Comparison of ENCODE assay signal across 8 mouse cellular contexts in the genomic region with DNA sequence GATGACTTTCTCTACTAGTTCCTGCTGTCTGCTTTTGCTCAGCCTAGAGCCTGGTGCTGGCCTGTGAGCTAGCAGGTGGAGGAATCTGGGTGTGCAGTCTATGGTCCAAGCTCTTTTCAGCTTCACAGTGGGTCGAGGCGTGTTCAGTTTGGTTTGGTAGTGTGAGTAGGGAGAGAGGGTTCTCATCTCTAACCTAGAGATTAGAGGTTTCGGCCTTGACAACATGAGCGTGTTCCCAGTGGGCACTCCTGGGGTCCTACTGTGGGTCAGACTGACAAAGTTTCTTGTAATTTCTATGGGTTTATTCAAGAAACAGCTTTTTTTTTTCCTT. TPM values are rescaled to one million over a fixed set of nuclear protein-coding genes. Genes with fewer than 3 reads are reported as not detected.
DNase-seq lines count a peak whose midpoint lies in the region; ATAC-seq and TF ChIP-seq lines count a peak whose summit lies in the region.

No protein-coding gene starts in this region.

- TF ChIP-seq CTCF in intestine, postnatal 0 days (IDR thresholded peaks at IDR 0.05; ENCODE audit: low read depth), result no peak

- no peaks in the 10 kb centered on the region for H3K36me3 ChIP-seq in forebrain, embryonic 11.5 days (ENCODE audit: control insufficient read depth, insufficient read depth, low read length)
- H3K36me3 ChIP-seq in intestine, postnatal 0 days (ENCODE audit: control insufficient read depth, insufficient read depth), result 0 out of 2 replicates have a peak, but pooled peaks cover 3% of the 10 kb centered on the region
- no peaks in the 10 kb centered on the region for H3K36me3 ChIP-seq in neural tube, embryonic 13.5 days

- no peaks in the 10 kb centered on the region for H3K9me3 ChIP-seq in forebrain, embryonic 11.5 days (ENCODE audit: control insufficient read depth, low read length)
- no peaks in the 10 kb centered on the region for H3K9me3 ChIP-seq in intestine, postnatal 0 days (ENCODE audit: control insufficient read depth)
- H3K9me3 ChIP-seq in neural tube, embryonic 13.5 days, result no peaks in the 10 kb centered on the region

- no peak overlapping the region for H3K27ac ChIP-seq in forebrain, embryonic 11.5 days (ENCODE audit: low read depth, low read length)
- H3K27ac ChIP-seq in intestine, postnatal 0 days (ENCODE audit: low read depth, low read length), result no peak overlapping the region
- H3K27ac ChIP-seq in neural tube, embryonic 13.5 days (replicated peaks), result peak overlapping the region; percentile 54

- intact Hi-C loops in left cerebral cortex, postnatal 25 days (cut with DNase I), result loop anchor here (1.0 kb wide), 1 partner anchor 150 kb away; no protein-coding TSS in a partner anchor

- peak; percentile 43 for DNase-seq in kidney, postnatal 14 days
- DNase-seq in kidney, postnatal 25 days, result no peak
- DNase-seq in forebrain, embryonic 11.5 days (ENCODE audit: low spot score), result no peak
- DNase-seq in layer of hippocampus, adult 8-10 months (ENCODE audit: low spot score in 2 of 2), result no peak
- DNase-seq in natural killer cell, adult 2 months (ENCODE audit: low spot score in 2 of 2), result no peak
- DNase-seq in left cerebral cortex, postnatal 25 days (ENCODE audit: low spot score in 2 of 2), result no peak

- H3K9ac ChIP-seq in forebrain, embryonic 11.5 days (ENCODE audit: low read length), result no peak overlapping the region
- H3K9ac ChIP-seq in intestine, postnatal 0 days (ENCODE audit: low read depth, low read length), result peak overlapping the region; percentile 42
- H3K9ac ChIP-seq in neural tube, embryonic 13.5 days, result peak overlapping the region; percentile 77

- 0 out of 2 replicates have a peak overlapping the region, but pooled peaks have one; percentile 46 for H3K4me3 ChIP-seq in forebrain, embryonic 11.5 days (ENCODE audit: low read depth, low read length)
- H3K4me3 ChIP-seq in intestine, postnatal 0 days (ENCODE audit: low read depth, low read length), result peak overlapping the region; percentile 63
- H3K4me3 ChIP-seq in neural tube, embryonic 13.5 days, result peak overlapping the region; percentile 51

- ATAC-seq in forebrain, embryonic 11.5 days (replicated peaks; ENCODE audit: low FRiP score), result no peak
- ATAC-seq in intestine, postnatal 0 days, result no peak
- no peak; the same call in 1 of the 2 replicates for ATAC-seq in neural tube, embryonic 13.5 days (ENCODE audit: low read depth)

- peak overlapping the region; percentile 96; the same call in 1 of the 2 replicates for H3K4me2 ChIP-seq in forebrain, embryonic 11.5 days (ENCODE audit: low read depth, low read length, severe bottlenecking)
- H3K4me2 ChIP-seq in intestine, postnatal 0 days (replicated peaks; ENCODE audit: low read depth), result peak overlapping the region; percentile 91
- peak overlapping the region; percentile 85 for H3K4me2 ChIP-seq in neural tube, embryonic 13.5 days

- peaks cover 2% of the 10 kb centered on the region; the same call in 1 of the 2 replicates for H3K27me3 ChIP-seq in forebrain, embryonic 11.5 days (ENCODE audit: control insufficient read depth, insufficient read depth, low read length)
- H3K27me3 ChIP-seq in intestine, postnatal 0 days (replicated peaks; ENCODE audit: control insufficient read depth, insufficient read depth, low read length), result no peaks in the 10 kb centered on the region
- H3K27me3 ChIP-seq in neural tube, embryonic 13.5 days, result peaks cover 32% of the 10 kb centered on the region

- 64% methylated on average over 4 of the region's 4 CpGs for WGBS in forebrain, embryonic 11.5 days
- WGBS in intestine, postnatal 0 days, result 57% methylated on average over 4 of the region's 4 CpGs
- 68% methylated on average over 4 of the region's 4 CpGs for WGBS in neural tube, embryonic 13.5 days

- peaks cover 14% of the 10 kb centered on the region for H3K4me1 ChIP-seq in forebrain, embryonic 11.5 days (replicated peaks; ENCODE audit: control insufficient read depth, insufficient read depth, low read length)
- H3K4me1 ChIP-seq in intestine, postnatal 0 days (replicated peaks; ENCODE audit: control insufficient read depth, insufficient read depth, low read length), result no peaks in the 10 kb centered on the region
- peaks cover 39% of the 10 kb centered on the region for H3K4me1 ChIP-seq in neural tube, embryonic 13.5 days (replicated peaks)

RNA-seq across cellular contexts. Expression of a gene that starts 2.1 kb away (rescaled TPM):
- 20.4 and 21.1 TPM in 2 replicates for polyA plus RNA-seq in forebrain, embryonic 11.5 days (2014; fragmentation: Nextera tagmentation; extraction: Ambion mirVana)
- 24.2 and 29.4 TPM in 2 replicates for polyA plus RNA-seq in intestine, postnatal 0 days (2015; fragmentation: Nextera tagmentation; extraction: Ambion mirVana)
- 51.2 and 52.4 TPM in 2 replicates for polyA plus RNA-seq in neural tube, embryonic 13.5 days (2015; fragmentation: Nextera tagmentation; extraction: Ambion mirVana)
- total RNA-seq in layer of hippocampus, adult 8-10 months (2022), result 10 to 100 TPM; 65.5 to 73.4 (median 69.4) TPM
- total RNA-seq in left cerebral cortex, postnatal 25 days (2021), result 10 to 100 TPM; 55.3 to 63.8 TPM
